Mouse (Mus musculus): ENCODE results near the gene Scn10a. TPM values are rescaled to one million over a fixed set of nuclear protein-coding genes. Genes with fewer than 3 reads are reported as not detected.

Gene Scn10a
- not detected for polyA plus RNA-seq (2014; fragmentation: Illumina TruSeq; extraction: RNeasy Lipid Tissue Mini Kit (QIAGEN cat#74804); ENCODE audit: low replicate concordance)

DNA sequence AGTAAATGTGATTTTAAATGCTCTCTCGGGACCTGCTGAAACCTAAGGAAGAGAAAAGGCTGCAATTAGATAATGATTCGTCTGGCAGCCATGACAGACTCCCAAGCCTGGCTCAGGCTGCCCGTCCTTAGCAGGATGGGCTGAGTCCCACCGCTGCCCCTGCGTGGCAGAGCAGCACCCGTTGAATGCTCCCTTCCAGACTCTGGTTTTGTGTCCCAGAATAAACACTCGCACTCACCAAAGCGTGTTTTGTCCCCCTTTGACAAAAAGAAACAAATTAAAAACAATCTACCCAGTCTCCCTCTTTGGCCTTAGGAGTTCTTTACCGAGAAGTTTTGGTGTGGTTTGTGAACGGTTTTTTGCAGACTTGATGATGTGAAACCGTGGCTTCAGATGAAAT lies at the start of gene Scn10a:
Gene Scn10a, minus strand, starts transcription at position 101 of the 400 bp plus-strand sequence.

DNA sequence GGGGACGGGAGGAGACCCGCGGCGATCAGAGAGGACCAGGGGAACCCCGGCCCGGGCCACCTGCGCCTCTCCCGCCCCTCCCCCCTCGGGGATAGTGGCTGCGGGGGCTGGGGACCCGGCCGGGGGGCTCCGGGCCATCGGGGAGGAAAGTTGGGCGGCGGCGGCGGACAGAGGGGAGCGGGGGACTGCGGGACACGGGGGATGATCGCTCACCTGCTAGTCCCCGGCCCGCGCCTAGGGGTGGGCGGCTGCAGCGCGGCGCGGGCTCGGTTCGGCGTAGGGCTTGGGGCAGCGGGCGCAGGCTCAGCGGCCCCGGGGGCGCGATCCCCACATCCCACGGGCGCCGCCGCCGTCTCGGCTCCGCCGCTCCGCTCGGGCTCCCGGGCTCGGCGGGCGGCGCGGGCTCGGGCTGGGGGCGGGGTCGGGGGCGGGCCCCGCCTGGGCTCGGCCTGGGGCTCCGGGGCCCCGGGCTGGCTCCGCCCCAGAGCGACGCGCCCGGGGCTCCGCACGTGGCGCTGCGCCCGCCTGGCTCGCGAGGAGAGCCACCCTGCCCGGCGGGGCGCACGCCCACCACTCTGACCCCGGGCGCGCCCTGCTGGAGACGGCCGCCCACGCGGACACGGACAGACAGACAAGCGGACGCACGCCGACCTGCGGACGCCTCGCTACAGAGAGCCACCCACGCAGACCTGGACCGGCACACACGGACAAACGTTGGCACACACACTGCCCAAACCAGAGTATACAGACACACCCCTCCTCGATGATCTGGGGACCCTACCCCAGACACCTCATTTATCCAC lies 140.3 kb downstream of the Scn10a start, which contains the start of gene Scn5a:
Gene Scn5a, minus strand, starts transcription at position 381 of the 803 bp plus-strand sequence.

Other genes starting within 250 kb of the Scn10a start
- not detected for gene Scn5a, start 140.3 kb downstream of the Scn10a start, polyA plus RNA-seq (2014; fragmentation: Illumina TruSeq; extraction: RNeasy Lipid Tissue Mini Kit (QIAGEN cat#74804); ENCODE audit: low replicate concordance)
- gene Scn11a, start 106.1 kb upstream of the Scn10a start, polyA plus RNA-seq (2014; fragmentation: Illumina TruSeq; extraction: RNeasy Lipid Tissue Mini Kit (QIAGEN cat#74804); ENCODE audit: low replicate concordance), result 0.11 TPM
- 32.1 TPM for gene Wdr48, start 175.6 kb upstream of the Scn10a start, polyA plus RNA-seq (2014; fragmentation: Illumina TruSeq; extraction: RNeasy Lipid Tissue Mini Kit (QIAGEN cat#74804); ENCODE audit: low replicate concordance)
- gene Gorasp1, start 218.2 kb upstream of the Scn10a start, polyA plus RNA-seq (2014; fragmentation: Illumina TruSeq; extraction: RNeasy Lipid Tissue Mini Kit (QIAGEN cat#74804); ENCODE audit: low replicate concordance), result 3.1 TPM
- not detected for gene Ttc21a, start 218.3 kb upstream of the Scn10a start, polyA plus RNA-seq (2014; fragmentation: Illumina TruSeq; extraction: RNeasy Lipid Tissue Mini Kit (QIAGEN cat#74804); ENCODE audit: low replicate concordance)